Mouse (Mus musculus) embryo, embryonic 11 days (tissue): ENCODE measurements around the gene Sept7.
A peak's percentile ranks its signal among the peaks of the same experiment; 100 is the strongest.
"Not testable (repeated sequence)": the region's sequence is repeated elsewhere in the genome, so short reads cannot be mapped to it uniquely, and the experiment has no call there.

Source experiments
- DNase-seq: peaks from one replicate; pipeline ENCODE4 v3.0.0-alpha.2; 2015

Sept7 gene

DNA sequence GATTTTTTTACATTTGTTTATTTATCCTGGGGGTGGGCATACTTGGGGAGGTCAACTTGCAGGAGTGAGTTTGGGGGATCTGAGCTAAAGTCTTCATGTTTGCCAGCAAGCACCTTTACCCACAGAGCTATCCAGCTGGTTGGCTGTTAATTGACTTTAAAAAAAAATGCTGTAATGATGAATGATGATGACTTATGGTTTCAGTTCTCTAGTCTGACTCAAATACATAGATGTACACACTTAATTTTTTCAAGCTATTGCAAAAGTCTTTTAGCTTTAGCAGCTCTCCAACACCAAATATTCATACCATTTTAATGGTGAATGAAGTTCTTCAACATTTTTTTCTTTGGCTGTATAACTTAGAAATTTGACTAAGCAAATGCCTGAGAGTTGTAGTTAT, 8.7 kb downstream of the Sept7 start:
- no peak for DNase-seq

DNA sequence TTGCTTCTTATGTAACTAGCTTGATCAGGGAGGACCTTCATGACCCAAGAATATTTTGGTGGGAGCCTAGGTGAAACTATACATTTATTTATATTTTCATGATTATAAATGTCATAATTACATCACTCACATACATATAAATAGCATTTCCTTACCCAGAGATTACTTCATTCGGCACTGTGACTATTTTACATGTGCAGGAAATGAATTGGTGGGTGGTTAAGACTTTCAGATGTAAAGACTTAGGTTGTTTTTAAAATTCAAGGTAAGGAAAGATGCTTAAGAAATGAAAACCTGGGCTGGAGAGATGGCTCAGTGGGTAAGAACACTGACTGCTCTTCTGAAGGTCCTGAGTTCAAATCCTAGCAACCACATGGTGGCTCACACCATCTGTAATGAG, 9.8 kb downstream of the Sept7 start:
- DNase-seq, result no peak

DNA sequence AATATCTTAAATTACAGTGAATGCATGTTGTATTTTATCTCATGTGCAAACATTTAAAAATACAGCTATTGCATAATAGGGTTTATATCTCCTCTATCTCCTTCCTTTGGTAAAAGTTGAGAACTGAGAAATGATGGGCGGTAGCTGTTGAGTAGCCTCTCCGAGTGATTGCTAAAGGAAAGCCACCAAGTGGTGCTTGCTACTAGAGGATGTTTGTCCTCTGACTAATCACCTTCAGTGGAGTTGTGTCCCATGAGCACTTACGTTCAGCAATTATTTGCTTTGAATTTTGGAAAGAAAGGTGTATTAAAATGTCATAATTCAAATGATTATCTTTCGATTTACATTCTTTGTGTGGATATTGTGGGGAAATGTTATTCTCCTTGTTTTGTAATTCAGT, 13.6 kb downstream of the Sept7 start:
- DNase-seq, result no peak

DNA sequence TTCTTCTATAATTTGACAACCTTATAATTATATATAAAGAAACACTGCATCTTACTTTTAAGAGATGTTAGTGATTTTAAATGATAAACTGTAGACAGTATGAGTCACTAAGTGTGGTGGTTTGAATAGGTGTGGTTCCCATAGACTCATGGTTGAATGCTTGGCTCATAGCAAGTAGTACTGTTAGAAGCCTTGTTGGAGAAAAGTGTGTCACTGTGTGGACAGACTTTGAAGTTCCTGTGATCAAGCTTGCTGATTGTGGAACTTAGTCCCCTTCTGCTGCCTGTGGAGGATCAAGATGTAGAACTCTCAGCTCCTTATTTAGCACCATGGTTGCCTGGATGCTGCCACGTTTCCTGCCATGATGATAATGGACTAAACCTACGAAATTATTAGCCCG, 14.9 kb downstream of the Sept7 start:
- no peak for DNase-seq

- no peak for DNase-seq
These were observed 15.3 kb downstream of the Sept7 start for GRCm38 (mm10) chr9:25267574-25267973.

DNA sequence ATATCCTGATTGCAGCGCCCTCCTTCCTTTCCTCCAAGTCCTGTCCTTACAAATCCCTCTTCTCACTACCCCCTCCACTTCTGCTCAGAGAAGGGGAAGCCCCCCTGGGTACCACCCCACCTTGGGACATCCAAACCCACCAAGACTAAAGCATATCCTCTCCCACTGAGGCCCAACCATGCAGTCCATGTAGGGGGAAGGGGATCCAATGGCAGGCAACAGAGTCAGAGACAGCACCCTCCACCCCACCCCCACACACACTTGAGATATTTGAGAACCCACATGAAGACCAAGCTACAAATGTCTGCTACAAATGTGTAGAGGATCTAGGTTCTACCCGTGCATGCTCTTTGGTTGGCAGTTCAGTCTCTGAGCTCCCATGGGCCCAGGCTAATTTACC, 19.7 kb downstream of the Sept7 start:
- DNase-seq, result no peak

DNA sequence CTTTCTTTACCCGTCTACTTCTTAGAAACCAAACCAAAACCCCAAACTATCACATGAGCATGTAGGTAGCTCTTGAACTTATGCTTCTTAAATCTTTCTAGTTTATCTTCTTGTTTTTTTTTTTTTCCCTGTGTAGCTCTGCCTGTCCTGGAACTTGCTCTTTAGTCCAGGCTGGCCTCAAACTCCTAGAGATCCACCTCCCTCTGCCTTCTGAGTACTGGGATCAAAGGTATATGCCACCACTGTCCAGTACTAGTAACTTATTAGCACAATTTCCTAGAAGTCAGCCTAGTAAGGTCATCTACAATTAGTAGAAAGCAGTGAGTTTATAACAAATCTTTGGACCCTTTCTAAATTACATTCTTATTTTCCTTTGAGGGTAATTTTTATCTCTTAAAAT, 37.6 kb downstream of the Sept7 start:
- no peak for DNase-seq

DNA sequence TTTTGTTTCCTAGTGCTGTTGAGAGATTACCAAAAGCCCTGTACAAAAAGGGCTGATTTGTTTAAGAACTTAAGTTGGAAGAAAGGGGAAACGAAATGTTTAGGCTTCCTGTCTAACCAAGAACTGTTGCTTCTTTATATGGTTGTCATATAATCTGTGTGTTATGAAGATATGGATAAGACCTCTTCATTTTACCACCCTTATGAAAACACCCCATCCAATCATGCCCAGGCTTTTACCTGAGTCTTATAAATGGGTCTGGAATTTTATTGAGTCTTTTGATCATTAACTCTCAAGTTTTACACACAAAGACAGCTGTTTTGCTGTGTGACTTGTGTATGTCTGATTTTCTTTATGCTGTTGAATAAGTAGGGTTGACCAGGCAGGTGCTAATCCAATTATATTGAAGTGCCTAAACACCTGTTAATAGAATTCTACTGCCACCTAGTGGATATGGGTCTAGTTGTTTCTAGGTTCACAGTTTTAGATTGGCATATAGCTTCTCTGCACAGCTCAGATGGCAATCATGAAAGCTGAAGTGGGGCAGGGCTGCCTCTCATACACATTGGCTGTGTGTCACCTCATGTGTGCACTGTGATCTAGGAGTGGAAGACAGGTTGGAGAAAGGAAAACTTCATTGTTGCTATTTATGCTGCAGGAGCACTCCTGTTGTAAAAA, 57.4 kb downstream of the Sept7 start:
- DNase-seq, result peak; percentile 79

GRCm38 (mm10) chr9:25314304-25314703, 62.1 kb downstream of the Sept7 start:
- DNase-seq, result no peak

DNA sequence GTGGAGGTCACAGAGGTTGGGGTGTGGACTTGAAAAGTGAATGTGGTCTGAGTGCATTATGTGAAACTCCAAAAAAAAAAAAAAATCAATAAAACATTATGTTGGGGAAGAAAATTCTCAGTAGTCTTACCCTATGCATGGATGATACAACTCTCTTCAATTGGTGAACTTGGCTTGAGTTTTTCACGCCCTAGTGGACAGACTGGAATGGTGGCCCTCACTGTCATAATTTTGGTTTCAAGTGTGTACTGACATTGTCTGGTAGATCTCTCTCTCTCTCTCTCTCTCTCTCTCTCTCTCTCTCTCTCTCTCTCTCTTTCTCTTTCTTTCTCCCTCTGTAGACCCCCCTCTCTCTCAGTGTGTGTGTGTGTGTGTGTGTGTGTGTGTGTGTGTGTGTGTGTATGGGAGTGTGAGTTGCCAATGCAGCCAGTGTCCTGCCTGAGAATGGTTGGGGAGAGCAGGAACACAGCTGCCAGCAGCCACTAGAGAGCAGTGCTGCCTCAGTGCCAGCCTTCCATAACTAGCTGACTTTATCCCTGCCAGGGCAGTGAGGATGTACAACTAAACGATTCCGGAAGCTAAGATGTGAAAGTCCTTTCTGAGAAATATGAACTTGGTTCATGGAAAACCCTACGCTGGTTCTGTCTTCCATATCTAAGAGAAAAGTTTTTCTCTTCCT, 65.7 kb downstream of the Sept7 start:
- DNase-seq, result peak; percentile 63

GRCm38 (mm10) chr9:25319676-25320075, 67.4 kb downstream of the Sept7 start:
- DNase-seq, result not testable (repeated sequence)

GRCm38 (mm10) chr9:25327727-25328370, 75.6 kb downstream of the Sept7 start:
- DNase-seq, result no peak

DNA sequence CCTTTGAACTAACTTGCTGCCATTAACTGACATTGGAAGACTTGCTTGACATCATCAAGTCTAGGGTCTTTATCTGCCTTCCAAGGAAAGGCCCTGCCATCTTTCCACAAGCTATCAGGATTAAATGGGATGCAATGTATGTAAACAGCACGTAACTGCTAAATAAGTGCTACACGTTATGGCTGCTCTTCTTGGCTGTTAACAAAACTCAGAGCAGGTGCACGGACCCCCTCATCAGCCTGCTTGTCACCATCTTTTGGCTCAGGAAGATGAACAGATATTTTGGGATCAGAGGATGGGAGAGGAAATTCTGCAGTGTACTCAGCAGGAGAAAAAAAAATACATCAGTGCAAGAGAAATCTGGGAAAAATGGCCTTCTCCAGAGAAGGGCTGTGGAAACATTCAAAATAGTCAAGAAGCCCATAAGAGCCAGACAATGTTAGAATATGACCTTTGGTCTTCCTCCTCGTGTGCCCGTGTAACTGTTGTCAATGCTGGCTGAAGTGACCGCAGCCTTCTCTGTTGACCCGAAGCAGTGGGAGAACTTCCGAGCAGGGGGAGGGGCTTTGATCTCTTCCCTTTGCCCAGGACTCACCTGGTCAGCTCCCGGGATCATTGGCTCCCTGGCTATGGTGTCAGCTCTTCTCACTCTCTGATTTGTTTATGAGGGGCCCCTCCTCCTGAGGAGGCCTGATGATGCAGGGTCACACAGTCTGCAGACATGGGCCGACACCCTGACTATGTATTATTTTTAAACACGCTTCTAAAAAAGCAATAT, 76.9 kb downstream of the Sept7 start:
- no peak for DNase-seq

GRCm38 (mm10) chr9:25337436-25338198, 85.4 kb downstream of the Sept7 start:
- no peak for DNase-seq

DNA sequence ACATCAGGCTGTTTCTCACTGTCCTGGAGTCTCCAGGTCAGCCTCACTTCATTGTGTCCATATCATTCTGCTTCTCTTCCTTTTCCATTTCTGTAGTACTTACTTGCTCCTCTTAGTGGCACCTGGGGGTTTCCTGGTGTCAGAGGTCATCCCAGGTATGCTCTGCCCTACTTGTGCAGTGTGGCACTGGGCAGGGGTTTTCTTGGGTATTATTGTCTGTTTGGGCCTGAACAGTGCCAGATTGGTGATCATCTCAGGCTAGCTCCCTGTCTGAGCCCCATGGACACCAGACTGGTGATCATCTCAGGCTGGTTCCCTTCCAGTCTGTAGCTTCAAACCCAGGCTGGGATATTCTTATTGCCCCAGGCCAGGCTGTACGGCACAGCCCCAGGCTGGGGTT, 88.2 kb downstream of the Sept7 start:
- no peak for DNase-seq

DNA sequence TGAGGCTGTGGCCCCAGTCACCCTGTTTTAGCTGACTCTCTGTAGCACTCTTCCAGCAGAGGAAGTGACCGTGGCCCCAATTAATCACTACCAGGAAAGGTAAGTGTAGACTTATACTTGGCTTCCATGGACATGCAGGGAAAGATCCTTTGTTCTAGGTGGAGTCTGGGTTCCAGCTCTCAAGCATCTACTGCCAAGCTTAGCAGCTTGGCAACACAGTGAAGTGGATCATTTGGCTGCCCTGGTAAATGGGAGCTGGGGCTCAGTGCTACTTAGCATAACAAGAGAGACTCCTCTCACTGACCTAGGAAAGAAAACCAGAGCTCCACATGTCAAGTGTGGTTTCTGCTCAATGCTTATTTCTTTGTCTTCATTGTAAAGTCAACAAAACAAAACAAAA, 101.5 kb downstream of the Sept7 start:
- no peak for DNase-seq

DNA sequence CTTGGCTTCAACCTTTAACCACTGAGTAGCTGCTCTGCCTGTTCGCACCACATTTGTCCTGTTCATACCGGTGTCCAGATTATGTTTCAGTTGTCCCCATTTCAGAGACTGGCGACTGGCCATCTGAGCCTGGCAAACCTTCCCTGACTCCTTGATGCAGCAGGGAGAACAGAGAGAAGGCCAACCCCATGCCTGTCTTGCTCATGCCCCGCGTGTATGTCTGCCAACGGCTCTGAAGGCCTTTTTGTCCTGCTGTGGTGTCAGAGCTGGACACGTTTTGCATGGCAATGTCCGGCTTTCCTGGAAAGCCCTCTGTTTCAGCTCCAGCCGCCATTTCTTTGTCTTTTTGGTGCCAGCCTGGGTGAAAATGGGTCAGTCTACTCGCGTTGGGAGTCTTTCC, 103.6 kb downstream of the Sept7 start:
- DNase-seq, result no peak

DNA sequence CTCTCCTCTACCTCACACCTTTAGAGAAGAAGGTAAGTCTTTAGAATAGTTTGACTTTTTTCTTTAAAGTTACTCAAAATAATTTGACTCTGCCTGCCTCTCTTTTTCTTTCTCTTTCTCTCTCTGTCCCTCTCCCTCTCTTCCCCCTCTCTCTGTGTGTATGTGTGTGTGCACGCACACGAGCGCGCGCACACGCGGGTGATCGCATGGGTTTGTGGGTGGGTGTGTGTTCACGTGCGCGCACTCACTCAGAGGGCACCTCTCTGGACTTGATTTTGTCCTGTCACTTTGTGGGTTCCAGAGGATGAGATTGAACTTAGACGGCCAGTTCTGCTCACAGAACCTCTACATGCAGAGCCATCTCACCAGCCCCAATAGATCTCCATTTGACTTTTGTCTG, 105.3 kb downstream of the Sept7 start:
- no peak for DNase-seq

- DNase-seq, result no peak
These were observed 105.8 kb downstream of the Sept7 start for GRCm38 (mm10) chr9:25358018-25358417.
